Mouse (Mus musculus): ENCODE measurements around the gene Pts. TPM values are rescaled to one million over a fixed set of nuclear protein-coding genes. Genes with fewer than 3 reads are reported as not detected.
A peak's percentile ranks its signal among the peaks of the same experiment; 100 is the strongest.

Gene Pts
- polyA plus RNA-seq, 1 experiment: 15.7 TPM

- Histone ChIP-seq H3K4me3 (replicated peaks) (peak overlapping the region; percentile 56), H3K36me3 (replicated peaks; ENCODE audit: low read length) (no peaks in the 10 kb centered on the region), H3K9me3 (no peaks in the 10 kb centered on the region), H3K4me1 (peaks cover 43% of the 10 kb centered on the region), H3K27me3 (replicated peaks) (peaks cover 3% of the 10 kb centered on the region)
- TF ChIP-seq FLI1 (IDR thresholded peaks at IDR 0.05; ENCODE audit: low read length): no peak
- TF ChIP-seq GATA1 (IDR thresholded peaks at IDR 0.05; ENCODE audit: borderline replicate concordance, low read length): no peak
Measured at GRCm38 (mm10) chr9:50495405-50496150, 32.9 kb downstream of the Pts start.

GRCm38 (mm10) chr9:50494311-50494710 is 34.2 kb downstream of the Pts start, which contains the start of gene Plet1:
Gene Plet1 (plus strand): TSS chr9:50494525.
- H3K36me3 ChIP-seq (replicated peaks; ENCODE audit: low read length): no peaks in the 10 kb centered on the region
- peaks cover 37% of the 10 kb centered on the region for H3K4me1 ChIP-seq
- TF ChIP-seq GATA1 (IDR thresholded peaks at IDR 0.05; ENCODE audit: borderline replicate concordance, low read length) (no peak), FLI1 (IDR thresholded peaks at IDR 0.05; ENCODE audit: low read length) (no peak)
- no peak within 1 kb of the TSS for H3K4me3 ChIP-seq (replicated peaks)
- no peaks in the 10 kb centered on the region for H3K9me3 ChIP-seq
- no peaks in the 10 kb centered on the region for H3K27me3 ChIP-seq (replicated peaks)

GRCm38 (mm10) chr9:50493777-50494176 is 34.7 kb downstream of the Pts start:
- no peaks in the 10 kb centered on the region for H3K27me3 ChIP-seq (replicated peaks)
- no peak for TF ChIP-seq GATA1 (IDR thresholded peaks at IDR 0.05; ENCODE audit: borderline replicate concordance, low read length)
- no peak for TF ChIP-seq FLI1 (IDR thresholded peaks at IDR 0.05; ENCODE audit: low read length)
- no peak overlapping the region for H3K4me3 ChIP-seq (replicated peaks)
- peaks cover 35% of the 10 kb centered on the region for H3K4me1 ChIP-seq
- no peaks in the 10 kb centered on the region for H3K9me3 ChIP-seq
- no peaks in the 10 kb centered on the region for H3K36me3 ChIP-seq (replicated peaks; ENCODE audit: low read length)

- H3K4me1 ChIP-seq: peaks cover 28% of the 10 kb centered on the region
- H3K36me3 ChIP-seq (replicated peaks; ENCODE audit: low read length): no peaks in the 10 kb centered on the region
- no peak for TF ChIP-seq GATA1 (IDR thresholded peaks at IDR 0.05; ENCODE audit: borderline replicate concordance, low read length)
- TF ChIP-seq FLI1 (IDR thresholded peaks at IDR 0.05; ENCODE audit: low read length): no peak
- H3K4me3 ChIP-seq (replicated peaks): no peak overlapping the region
- H3K9me3 ChIP-seq: no peaks in the 10 kb centered on the region
- H3K27me3 ChIP-seq (replicated peaks): no peaks in the 10 kb centered on the region
Measured at GRCm38 (mm10) chr9:50491531-50492045, 36.9 kb downstream of the Pts start.

- no peaks in the 10 kb centered on the region for H3K9me3 ChIP-seq
- peaks cover 21% of the 10 kb centered on the region for H3K4me1 ChIP-seq
- H3K4me3 ChIP-seq (replicated peaks): no peak overlapping the region
- TF ChIP-seq GATA1 (IDR thresholded peaks at IDR 0.05; ENCODE audit: borderline replicate concordance, low read length): no peak
- no peak for TF ChIP-seq FLI1 (IDR thresholded peaks at IDR 0.05; ENCODE audit: low read length)
- no peaks in the 10 kb centered on the region for H3K36me3 ChIP-seq (replicated peaks; ENCODE audit: low read length)
- no peaks in the 10 kb centered on the region for H3K27me3 ChIP-seq (replicated peaks)
Measured at GRCm38 (mm10) chr9:50490836-50491235, 37.7 kb downstream of the Pts start.

- H3K27me3 ChIP-seq (replicated peaks): peaks cover 17% of the 10 kb centered on the region
- H3K4me3 ChIP-seq (replicated peaks): no peak overlapping the region
- no peak for TF ChIP-seq GATA1 (IDR thresholded peaks at IDR 0.05; ENCODE audit: borderline replicate concordance, low read length)
- no peak for TF ChIP-seq FLI1 (IDR thresholded peaks at IDR 0.05; ENCODE audit: low read length)
- no peaks in the 10 kb centered on the region for H3K36me3 ChIP-seq (replicated peaks; ENCODE audit: low read length)
- peaks cover 13% of the 10 kb centered on the region for H3K4me1 ChIP-seq
- no peaks in the 10 kb centered on the region for H3K9me3 ChIP-seq
Measured at GRCm38 (mm10) chr9:50485521-50485920, 43.0 kb downstream of the Pts start.

GRCm38 (mm10) chr9:50482743-50483142 is 45.8 kb downstream of the Pts start:
- TF ChIP-seq GATA1 (IDR thresholded peaks at IDR 0.05; ENCODE audit: borderline replicate concordance, low read length) (no peak), FLI1 (IDR thresholded peaks at IDR 0.05; ENCODE audit: low read length) (no peak)
- H3K4me1 ChIP-seq: peaks cover 24% of the 10 kb centered on the region
- no peak overlapping the region for H3K4me3 ChIP-seq (replicated peaks)
- no peaks in the 10 kb centered on the region for H3K36me3 ChIP-seq (replicated peaks; ENCODE audit: low read length)
- H3K27me3 ChIP-seq (replicated peaks): peaks cover 30% of the 10 kb centered on the region
- H3K9me3 ChIP-seq: no peaks in the 10 kb centered on the region

- Histone ChIP-seq H3K36me3 (replicated peaks; ENCODE audit: low read length) (no peaks in the 10 kb centered on the region), H3K4me3 (replicated peaks) (no peak overlapping the region), H3K27me3 (replicated peaks) (peaks cover 49% of the 10 kb centered on the region), H3K9me3 (no peaks in the 10 kb centered on the region), H3K4me1 (peaks cover 28% of the 10 kb centered on the region)
- no peak for TF ChIP-seq FLI1 (IDR thresholded peaks at IDR 0.05; ENCODE audit: low read length)
- TF ChIP-seq GATA1 (IDR thresholded peaks at IDR 0.05; ENCODE audit: borderline replicate concordance, low read length): no peak
Measured at GRCm38 (mm10) chr9:50479476-50479875, 49.0 kb downstream of the Pts start.

- H3K9me3 ChIP-seq: no peaks in the 10 kb centered on the region
- H3K27me3 ChIP-seq (replicated peaks): peaks cover 45% of the 10 kb centered on the region
- no peaks in the 10 kb centered on the region for H3K36me3 ChIP-seq (replicated peaks; ENCODE audit: low read length)
- peaks cover 28% of the 10 kb centered on the region for H3K4me1 ChIP-seq
- no peak overlapping the region for H3K4me3 ChIP-seq (replicated peaks)
- TF ChIP-seq FLI1 (IDR thresholded peaks at IDR 0.05; ENCODE audit: low read length) (no peak), GATA1 (IDR thresholded peaks at IDR 0.05; ENCODE audit: borderline replicate concordance, low read length) (no peak)
Measured at GRCm38 (mm10) chr9:50478826-50479225, 49.7 kb downstream of the Pts start.

GRCm38 (mm10) chr9:50477270-50477669 is 51.3 kb downstream of the Pts start:
- Histone ChIP-seq H3K27me3 (replicated peaks) (peaks cover 39% of the 10 kb centered on the region), H3K9me3 (no peaks in the 10 kb centered on the region), H3K36me3 (replicated peaks; ENCODE audit: low read length) (no peaks in the 10 kb centered on the region), H3K4me3 (replicated peaks) (no peak overlapping the region), H3K4me1 (peaks cover 26% of the 10 kb centered on the region)
- TF ChIP-seq GATA1 (IDR thresholded peaks at IDR 0.05; ENCODE audit: borderline replicate concordance, low read length) (no peak), FLI1 (IDR thresholded peaks at IDR 0.05; ENCODE audit: low read length) (no peak)

All from megakaryocyte, embryonic 14.5 days (primary cell).